Mouse (Mus musculus): ENCODE data around the gene Ank3.

Gene Ank3

DNA sequence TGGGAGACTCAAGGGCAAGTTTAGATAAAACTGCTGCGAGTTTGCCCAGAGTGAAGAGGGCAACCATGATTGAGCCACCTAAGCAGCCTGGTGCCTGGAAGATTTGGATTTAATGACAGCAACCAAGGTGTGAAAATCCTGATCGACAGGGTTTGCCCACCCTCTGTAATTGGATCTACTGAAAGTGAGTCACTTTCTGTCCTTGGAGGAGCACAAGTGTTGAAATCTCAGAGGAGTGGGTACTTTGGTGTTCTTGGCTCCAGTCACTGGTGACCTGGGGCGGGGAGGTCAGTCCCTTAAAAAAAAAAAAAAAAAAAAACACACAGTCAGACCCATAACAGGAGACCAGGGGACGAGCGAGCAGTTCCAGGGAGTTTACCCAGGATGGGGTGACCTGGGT, 624.0 kb downstream of the Ank3 start:
- no peak for DNase-seq

DNA sequence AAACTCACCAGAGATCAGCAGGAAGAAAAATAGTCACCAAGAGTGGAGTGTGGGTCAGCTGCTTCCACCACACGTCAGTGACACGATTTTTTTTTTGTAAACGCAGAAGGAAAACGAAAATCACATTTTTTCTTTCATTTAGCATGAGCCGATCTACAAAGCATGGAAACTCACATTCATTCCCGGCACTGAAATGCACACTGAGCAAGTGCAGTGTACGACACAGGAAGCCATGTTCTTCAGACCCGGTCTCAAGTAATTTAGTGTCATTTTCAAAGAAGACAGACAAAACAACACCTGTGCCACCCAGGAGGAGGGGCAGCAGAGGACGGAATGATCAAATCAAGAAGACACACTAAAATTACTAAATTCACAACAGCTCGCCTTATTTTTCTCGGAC, 625.3 kb downstream of the Ank3 start:
- DNase-seq, result no peak

DNA sequence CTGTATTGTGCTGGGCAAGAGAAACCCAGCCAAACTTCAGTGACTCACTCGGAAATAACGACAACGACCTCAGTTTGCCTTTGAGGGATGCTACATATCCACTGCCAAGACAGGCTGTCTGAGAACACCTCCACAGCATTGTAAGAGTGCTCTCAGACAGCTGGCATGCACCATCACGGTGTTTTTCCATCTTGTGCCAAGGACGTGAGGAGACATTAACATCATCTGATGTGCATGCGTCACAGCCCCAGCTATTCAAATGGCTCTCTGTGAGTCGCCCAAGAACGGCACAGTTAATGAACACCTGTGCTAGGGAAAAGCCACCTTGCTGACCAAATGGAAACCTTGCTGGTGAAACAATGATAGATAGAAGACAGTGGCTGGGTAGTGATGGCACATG, 633.4 kb downstream of the Ank3 start:
- no peak for DNase-seq

DNA sequence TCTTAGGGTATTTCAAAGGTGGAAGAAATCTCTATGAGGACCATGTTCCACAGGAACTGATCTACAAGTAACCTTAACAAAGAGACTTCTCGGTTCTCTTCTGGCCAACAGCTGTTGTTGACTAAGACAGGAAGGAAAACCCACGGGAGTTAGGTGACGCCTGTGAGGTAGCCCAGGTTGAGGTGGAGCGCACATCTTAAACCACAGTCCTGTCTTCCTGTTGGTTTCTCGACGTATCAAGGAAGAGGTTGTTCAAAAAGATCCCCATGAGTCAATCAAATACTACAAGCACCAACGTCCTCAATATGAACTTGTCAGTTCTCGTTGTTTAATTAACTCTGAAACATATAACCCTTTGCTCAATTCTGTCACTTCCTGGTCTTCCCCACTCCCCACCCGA, 634.4 kb downstream of the Ank3 start:
- no peak for DNase-seq

DNA sequence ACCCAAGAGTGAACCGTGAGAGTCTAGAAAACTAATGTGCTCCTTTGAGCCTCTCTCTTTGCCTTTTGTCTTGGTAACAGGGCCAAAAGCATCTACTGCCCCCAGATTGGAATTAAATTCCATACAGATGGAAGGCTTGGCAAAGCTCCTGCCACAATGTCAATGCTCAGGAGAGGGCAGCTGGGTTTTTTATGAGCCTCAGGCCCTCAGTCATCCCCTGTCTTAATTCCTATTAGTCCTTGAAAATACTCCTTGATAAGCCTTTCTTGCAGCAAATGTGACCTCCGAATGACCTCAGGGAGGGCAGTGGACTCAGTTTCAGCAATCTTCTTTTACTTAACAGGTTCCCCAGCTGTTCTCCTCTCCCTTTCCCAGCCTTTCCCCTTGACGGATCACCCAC, 635.3 kb downstream of the Ank3 start:
- no peak for DNase-seq

DNA sequence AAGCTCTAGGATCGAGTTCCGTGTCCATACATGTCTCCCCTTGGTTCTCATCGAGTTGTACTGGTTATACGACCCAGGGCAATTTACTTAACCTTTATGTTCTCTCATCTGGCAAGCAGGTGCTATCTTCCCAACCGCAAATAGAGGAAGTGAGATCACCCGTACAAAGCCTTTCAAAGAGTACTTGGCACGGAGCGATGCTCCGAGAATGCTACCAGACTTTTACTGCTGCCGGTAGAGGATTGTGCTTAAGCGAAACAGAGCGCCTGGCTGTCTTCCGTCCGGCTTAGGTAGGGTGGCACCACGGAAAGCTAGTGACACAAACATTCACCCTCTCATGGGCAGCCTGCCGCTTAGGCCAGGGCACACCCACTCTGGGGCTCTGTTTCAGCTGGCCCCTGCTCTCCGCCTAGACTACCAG, 641.3 kb downstream of the Ank3 start:
- no peak for DNase-seq

DNA sequence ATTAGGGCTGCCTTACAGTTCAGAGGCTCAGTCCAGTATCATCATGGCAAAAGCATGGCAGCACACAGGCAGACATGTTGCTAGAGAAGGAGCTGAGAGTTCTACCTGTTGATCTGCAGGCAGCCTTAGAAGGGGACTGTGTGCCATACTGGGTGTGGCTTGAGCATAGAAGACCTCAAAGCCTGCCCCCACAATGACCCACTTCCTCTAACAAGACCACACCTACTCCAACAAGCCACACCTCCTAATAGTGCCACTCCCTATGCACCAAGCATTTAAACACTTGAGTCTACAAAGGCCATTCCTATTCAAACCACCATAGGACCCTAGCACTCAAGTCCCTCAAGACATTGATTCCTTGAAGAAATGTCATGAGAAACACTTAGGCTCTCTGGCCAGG, 643.0 kb downstream of the Ank3 start:
- no peak for DNase-seq

DNA sequence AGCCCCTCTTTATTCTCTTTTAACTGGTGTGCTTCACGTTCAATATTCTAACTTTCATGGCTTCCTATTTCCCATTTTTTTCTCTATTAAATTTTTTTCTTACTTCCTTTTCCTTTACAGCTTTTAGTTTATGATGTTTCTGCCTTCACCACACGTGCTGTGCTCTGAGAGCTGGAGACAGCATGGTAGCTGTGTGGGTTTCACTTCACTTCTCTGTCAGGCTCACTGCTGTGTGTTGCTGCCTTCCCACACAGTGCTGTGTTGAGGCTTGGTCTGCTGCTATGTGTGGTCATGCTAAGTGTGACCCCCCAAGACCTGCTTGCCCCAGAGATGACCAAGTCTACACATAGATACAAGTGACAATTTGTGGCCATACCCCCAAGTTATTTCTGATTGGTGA, 647.1 kb downstream of the Ank3 start:
- DNase-seq, result no peak

DNA sequence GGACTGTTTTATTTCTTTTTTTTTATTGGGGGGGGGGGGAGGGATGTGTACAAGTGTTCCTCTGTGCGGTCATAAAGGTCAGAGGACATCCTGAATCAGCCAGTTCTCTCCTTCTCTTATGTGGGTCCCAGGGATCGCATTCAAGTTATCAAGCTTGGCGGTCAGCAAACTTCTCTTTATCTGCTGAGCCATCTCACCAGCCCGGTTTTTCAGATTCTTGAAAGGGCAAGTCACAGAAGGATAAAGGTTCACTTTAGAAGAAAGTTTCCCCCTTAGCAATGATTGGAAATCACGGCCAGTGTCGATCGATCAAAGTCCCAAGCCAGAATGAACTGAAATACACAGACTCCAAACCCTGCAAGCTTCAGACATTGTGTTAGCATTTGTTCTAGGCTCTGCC, 651.2 kb downstream of the Ank3 start:
- DNase-seq, result no peak

DNA sequence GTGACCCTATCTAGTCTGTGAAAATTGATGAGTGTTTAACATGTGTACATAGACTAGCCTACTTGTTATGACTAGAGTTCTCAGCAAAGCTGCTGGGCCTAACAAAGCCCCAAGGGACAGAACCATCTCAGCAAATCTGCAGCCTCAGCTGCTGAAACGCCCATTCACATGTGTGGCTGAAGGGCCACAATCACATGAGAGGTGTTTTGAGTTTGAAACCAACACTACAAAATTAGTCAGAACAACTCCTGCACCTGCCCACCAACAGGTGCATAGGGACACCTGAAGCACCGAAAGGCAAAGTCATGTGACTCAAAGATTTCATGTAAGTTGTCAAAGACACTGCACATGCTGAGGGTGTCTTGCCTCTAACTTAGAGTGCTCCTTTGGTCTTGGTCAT, 656.7 kb downstream of the Ank3 start:
- no peak for DNase-seq

DNA sequence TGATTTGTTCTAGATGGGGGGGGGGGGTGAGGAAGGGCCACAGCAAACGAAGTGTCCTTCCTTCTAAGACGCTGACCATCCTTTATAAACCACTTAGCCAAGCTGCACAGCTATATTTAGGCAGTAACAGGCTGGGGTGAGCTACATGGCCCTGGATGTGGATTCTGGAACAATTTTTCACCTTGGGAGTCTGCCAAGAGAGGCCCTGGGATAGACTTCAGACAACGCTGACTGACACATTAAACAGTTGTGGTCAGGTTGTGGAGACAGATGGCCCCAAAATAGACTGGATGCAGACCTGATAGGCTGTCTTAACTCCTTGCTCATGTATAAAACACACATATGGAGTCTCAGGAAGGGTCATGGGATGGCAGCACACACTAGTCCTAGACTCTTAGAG, 658.5 kb downstream of the Ank3 start:
- DNase-seq, result no peak

DNA sequence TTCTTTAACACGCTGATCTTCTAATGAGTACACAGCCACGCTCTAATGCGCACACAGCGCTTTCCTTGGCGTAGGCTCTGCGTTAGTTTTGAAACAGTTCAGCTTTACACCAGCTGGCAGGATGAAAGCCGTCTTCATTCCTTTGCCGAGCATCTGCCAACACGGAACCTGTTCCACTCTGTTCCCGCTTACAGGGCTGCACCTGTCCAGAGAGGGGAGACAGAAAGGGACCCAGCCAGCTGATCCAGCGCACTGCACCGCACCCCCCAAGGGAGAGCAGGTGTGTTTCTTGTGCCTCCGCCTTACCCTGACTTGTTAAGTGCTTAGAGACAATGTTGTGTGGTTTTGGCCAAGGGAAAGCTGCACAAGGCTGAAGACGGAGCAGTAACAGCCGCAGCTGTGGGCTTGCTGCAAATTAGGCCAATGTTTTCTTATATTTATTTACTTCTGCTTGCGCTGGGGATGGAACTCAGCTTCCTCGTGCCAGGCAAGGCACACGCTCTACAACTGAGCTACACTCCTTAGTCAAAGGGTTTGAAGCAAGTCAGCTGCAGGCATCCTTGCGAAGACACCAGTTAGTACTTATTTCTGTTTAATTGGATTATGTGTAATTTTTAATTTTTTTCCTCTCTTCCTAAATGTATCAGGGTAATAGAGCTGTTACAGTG, 661.6 kb downstream of the Ank3 start:
- no peak for DNase-seq

DNA sequence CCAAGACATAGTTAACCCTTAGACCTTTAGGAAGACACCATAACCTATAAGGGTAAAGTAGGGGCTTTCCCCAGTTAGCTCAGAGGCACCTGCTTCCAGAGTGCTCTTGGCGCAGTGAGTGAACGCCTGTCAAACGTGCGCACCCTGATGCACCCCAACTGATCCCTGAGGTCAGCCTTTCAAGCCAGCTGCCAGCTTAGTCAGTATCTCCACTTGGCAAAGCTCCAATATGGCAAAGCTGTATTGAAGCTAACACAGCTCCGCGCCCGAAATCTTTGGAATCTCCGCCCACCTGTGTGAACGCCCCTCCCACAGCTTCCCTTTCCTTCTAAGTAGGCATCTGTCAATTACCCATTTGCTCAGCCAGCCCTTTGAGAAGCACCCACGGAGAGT, 662.1 kb downstream of the Ank3 start:
- peak; percentile 76 for DNase-seq

DNA sequence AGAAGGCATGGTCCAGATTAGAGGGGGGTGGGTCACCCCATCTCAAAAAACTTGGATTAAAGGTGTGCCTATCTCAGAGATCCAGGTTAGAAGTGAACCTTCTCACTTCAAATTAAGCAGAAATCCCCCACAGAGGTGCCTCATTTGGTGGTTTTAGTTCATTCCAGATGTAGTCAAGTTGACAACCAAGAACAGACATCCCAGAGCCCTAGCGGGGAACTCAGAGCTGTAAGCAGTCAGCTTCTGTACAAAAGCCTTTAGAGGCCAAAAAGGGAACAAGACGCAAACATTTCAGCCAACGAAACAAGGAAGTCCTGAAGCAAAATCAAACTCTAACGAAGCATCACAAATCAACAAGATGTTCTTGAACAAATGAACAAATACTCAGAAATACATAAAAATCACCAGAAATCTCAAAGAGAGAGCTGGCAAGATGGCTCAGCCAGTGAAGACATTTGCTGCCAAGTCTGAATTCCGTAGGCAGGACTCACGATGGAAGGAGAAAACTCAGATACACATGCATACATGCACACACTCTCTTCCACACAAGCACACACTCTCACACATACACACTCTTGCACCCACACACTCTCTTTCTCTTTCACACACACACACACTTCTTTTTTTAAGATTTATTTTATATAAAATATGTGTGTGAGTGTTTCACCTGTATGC, 665.4 kb downstream of the Ank3 start:
- DNase-seq, result no peak

DNA sequence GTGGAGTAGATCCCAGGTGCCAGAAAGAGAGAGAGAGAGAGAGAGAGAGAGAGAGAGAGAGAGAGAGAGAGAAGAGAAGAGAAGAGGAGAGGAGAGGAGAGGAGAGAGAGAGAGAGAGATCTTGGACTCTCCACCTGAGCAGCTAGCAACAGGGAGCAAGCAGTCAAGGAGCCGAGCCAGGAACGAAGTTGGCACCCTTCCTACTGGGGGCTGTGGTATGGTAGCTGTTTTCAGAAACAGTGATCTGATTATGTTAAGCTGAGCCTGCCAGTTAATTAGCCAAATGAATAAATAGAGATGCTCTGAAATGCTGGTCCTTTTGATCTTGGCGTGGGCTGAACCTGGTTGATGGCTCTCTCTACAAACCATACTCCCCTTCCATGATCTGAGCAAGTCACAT, 666.6 kb downstream of the Ank3 start:
- no peak for DNase-seq

DNA sequence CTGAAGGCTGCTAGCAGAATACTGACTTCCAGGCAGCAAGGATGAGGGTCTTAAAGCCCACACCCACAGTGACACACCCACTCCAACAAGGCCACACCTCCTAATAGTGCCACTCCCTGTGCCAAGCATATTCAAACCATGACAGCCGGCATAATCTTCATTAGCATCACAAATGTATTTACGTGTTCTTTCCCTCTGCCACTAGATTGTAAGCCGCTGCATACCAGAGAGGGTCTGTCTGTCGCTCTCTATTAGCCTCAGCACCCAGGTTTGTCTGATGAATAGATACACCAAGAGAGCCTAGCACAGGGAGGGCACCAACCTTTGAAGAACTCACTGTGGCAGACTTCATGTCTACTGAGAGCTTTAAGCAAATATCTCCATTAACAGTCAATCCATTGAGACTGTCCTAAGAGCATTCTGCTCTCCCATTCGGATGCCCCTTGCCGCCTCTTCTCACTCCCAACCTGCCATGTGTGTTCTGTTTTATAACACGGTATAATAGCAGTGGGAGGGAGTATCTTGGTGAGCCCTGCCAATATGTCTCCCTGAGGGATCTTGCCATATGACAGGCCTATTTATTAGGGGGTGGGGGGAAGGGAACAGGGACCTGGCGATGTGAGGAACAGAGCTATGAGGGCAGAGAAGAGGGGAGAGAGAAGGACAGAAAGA, 668.1 kb downstream of the Ank3 start:
- no peak for DNase-seq

DNA sequence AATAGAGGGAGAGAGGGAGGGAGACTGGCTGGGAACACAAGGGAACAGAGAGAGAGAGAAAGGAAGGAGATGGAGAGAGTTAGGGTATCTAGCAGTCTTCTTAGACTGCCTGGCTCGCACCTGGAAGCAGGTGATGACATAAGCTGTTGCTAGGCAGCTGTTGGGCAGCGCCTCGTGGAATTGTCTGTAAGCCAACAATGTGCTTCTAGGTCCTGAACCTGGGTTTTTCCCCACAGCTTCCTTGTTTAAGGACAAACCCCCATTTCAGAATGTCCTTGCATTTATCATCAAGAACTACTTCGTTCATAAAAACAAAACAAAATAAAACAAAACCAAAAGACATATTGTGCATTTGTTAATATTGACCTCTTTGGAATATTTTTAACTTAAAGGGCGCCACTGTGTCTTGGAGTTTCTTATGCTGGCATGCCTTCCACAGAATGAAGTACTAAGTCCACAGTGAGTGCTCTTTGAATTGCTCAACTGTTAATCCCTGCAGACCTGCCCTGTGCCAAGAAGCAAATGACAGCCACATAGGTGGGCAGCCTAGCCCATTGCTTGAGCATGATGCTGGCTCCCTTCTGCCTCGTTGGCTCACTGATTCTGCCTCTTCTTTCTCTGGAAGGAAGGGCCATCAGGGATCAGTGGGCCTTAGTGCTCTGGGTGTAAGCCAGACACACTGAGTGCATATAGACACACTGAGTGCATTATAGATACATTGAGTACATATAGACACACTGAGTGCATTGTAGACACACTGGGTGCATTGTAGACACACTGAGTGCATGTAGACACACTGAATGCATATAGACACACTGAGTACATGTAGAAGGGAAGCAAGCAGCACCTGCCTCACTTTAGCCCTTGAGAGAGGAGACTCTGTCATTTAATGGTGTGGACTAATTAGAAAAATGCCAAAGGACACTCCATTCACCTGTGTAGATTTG, 668.9 kb downstream of the Ank3 start:
- no peak for DNase-seq

DNA sequence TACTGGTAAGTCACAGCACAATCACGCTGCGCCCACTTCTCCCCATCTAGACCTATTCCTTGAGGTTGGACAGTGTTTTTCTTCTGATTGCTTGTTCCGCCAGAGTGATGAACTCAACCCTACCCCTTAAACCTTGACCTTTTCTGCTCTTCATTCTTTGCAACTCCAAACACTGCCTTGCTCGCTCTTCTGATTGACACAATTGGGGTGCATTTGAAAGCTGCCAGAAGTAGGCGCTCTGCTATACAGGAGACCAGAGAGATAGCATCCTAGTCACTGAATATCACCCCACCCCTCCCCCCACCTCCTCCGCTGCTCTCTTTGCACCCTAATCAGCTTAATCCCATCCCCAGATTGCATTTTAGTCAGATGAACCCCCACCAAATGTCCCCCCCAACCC, 670.7 kb downstream of the Ank3 start:
- DNase-seq, result no peak

DNA sequence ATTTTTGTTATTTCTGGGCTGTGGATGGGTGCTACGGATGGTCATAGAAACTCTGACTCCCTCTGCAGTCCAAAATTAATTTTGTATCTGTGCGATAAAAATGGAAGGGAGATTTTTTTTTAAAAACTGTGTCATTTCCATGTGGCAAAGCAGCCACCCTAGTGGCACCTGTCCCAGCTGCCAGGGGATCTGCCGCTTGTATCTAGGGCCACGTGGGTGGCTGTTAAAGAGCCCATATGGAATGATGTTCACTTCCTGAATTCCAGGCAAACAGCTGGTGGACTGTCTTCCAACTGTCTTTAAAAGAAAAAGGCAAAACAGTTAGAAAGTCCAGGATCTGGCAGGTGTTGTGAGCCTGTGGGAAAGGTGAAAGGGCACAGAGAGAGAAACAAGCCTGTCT, 672.8 kb downstream of the Ank3 start:
- DNase-seq, result no peak

All from retina, postnatal 1 day (tissue).